Mouse (Mus musculus) erythroblast, embryonic 14.5 days (primary cell): ENCODE results near the gene Gm20431.

ENCODE experiments used
- GATA1 ChIP-seq: IDR thresholded peaks from 2 replicates; pipeline ENCODE4 v1.6.1; 2012; ENCODE audit warnings: low read length, inconsistent platforms, mixed read lengths
- TAL1 ChIP-seq: IDR thresholded peaks from 3 replicates; pipeline ENCODE4 v1.6.1; 2012; ENCODE audit warnings: low read length, inconsistent platforms, mixed read lengths

GRCm38 (mm10) chr2:167691410-167691809, 30.1 kb upstream of the Gm20431 start:
- no peak for TF ChIP-seq GATA1
- no peak for TF ChIP-seq TAL1
